Mouse (Mus musculus): ENCODE data around the gene Cald1.

GRCm38 (mm10) chr6:34606407-34606806 is 8.1 kb downstream of the Cald1 start:
- TF ChIP-seq POLR2A (IDR thresholded peaks at IDR 0.05; ENCODE audit: insufficient read depth, low read length) (no peak), CTCF (IDR thresholded peaks at IDR 0.05; ENCODE audit: low read depth, low read length) (no peak), EP300 (IDR thresholded peaks at IDR 0.05; ENCODE audit: insufficient read depth, low read depth, low read length) (no peak)

All from ES-Bruce4 (cell line).